Mouse (Mus musculus): ENCODE measurements around the gene Neurod2.
A peak's percentile ranks its signal among the peaks of the same experiment; 100 is the strongest.

The Neurod2 gene

GRCm38 (mm10) chr11:98354445-98354844 is 25.0 kb upstream of the Neurod2 start:
- DNase-seq (ENCODE audit: low read depth) = no peak

- no peak for DNase-seq (ENCODE audit: low read depth)
Observed at GRCm38 (mm10) chr11:98353651-98354211, 24.3 kb upstream of the Neurod2 start.

- DNase-seq (ENCODE audit: low read depth) = no peak
Observed at GRCm38 (mm10) chr11:98352272-98352990, 23.0 kb upstream of the Neurod2 start.

- no peak for DNase-seq (ENCODE audit: low read depth)
Observed at GRCm38 (mm10) chr11:98349308-98349707, 19.9 kb upstream of the Neurod2 start.

GRCm38 (mm10) chr11:98348083-98348961 is 18.9 kb upstream of the Neurod2 start, which contains the start of gene Ppp1r1b:
TSS of gene Ppp1r1b (plus strand) at chr11:98348404.
- DNase-seq (ENCODE audit: low read depth) = no peak

- DNase-seq (ENCODE audit: low read depth) = no peak
Observed at GRCm38 (mm10) chr11:98347385-98348082, 18.1 kb upstream of the Neurod2 start.

GRCm38 (mm10) chr11:98346168-98346567 is 16.7 kb upstream of the Neurod2 start:
- DNase-seq (ENCODE audit: low read depth) = no peak

- DNase-seq (ENCODE audit: low read depth) = no peak
Observed at GRCm38 (mm10) chr11:98345253-98345652, 15.8 kb upstream of the Neurod2 start.

- peak; percentile 82 for DNase-seq (ENCODE audit: low read depth)
Observed at GRCm38 (mm10) chr11:98342000-98342945, 12.8 kb upstream of the Neurod2 start.

- DNase-seq (ENCODE audit: low read depth) = no peak
Observed at GRCm38 (mm10) chr11:98341174-98341573, 11.7 kb upstream of the Neurod2 start.

- no peak for DNase-seq (ENCODE audit: low read depth)
Observed at GRCm38 (mm10) chr11:98340597-98340996, 11.1 kb upstream of the Neurod2 start.

GRCm38 (mm10) chr11:98339679-98340287 is 10.3 kb upstream of the Neurod2 start:
- no peak for DNase-seq (ENCODE audit: low read depth)

- DNase-seq (ENCODE audit: low read depth) = no peak
Observed at GRCm38 (mm10) chr11:98339071-98339501, 9.6 kb upstream of the Neurod2 start.

GRCm38 (mm10) chr11:98338507-98338961 is 9.1 kb upstream of the Neurod2 start:
- DNase-seq (ENCODE audit: low read depth) = no peak

GRCm38 (mm10) chr11:98336245-98337107 is 7.0 kb upstream of the Neurod2 start:
- no peak for DNase-seq (ENCODE audit: low read depth)

- no peak for DNase-seq (ENCODE audit: low read depth)
Observed at GRCm38 (mm10) chr11:98335250-98335649, 5.8 kb upstream of the Neurod2 start.

- DNase-seq (ENCODE audit: low read depth) = no peak
Observed at GRCm38 (mm10) chr11:98333981-98334741, 4.7 kb upstream of the Neurod2 start.

GRCm38 (mm10) chr11:98333263-98333696 is 3.8 kb upstream of the Neurod2 start:
- DNase-seq (ENCODE audit: low read depth) = no peak

GRCm38 (mm10) chr11:98332841-98333240 is 3.4 kb upstream of the Neurod2 start:
- DNase-seq (ENCODE audit: low read depth) = no peak
